Mouse (Mus musculus): ENCODE measurements around the gene Uba3. TPM values are rescaled to one million over a fixed set of nuclear protein-coding genes. Genes with fewer than 3 reads are reported as not detected.
A peak's percentile ranks its signal among the peaks of the same experiment; 100 is the strongest.

Gene Uba3
- polyA plus RNA-seq, 1 experiment from 2014 or later, result 97.0 TPM

DNA sequence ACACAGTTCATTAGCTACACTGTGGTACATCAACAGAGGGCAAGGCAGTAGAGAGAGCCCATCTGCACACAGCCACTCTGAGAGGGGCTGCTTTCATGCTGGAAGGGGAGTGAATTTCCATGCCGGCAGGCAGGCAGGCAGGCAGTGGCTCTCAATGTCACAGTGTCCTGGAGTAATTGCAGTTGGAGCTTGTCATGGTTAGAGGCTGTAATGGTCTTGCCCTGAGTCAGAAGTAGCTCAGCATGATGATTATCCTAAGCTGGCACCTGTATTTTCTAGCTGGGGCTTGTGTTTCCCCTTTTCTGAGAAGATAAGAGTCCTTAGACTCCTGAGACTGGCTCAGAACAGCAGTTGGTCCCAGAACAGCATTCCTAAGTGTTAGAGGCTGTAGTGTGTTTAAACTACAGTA is 20.6 kb upstream of the Uba3 start:
- H3K36me3 ChIP-seq, result 0 out of 2 replicates have a peak, but pooled peaks cover 8% of the 10 kb centered on the region
- peaks cover 18% of the 10 kb centered on the region; the same call in 1 of the 2 replicates for H3K4me1 ChIP-seq
- H3K4me3 ChIP-seq, result no peak overlapping the region
- no peaks in the 10 kb centered on the region for H3K27me3 ChIP-seq
- H3K4me2 ChIP-seq (replicated peaks), result no peak overlapping the region
- H3K9ac ChIP-seq, result no peak overlapping the region
- WGBS, result 52% methylated on average over 1 of the region's 1 CpGs
- no peaks in the 10 kb centered on the region for H3K9me3 ChIP-seq
- no peak overlapping the region for H3K27ac ChIP-seq
- no peak for ATAC-seq (ENCODE audit: insufficient number of reproducible peaks, insufficient read depth, low FRiP score, low TSS enrichment)

DNA sequence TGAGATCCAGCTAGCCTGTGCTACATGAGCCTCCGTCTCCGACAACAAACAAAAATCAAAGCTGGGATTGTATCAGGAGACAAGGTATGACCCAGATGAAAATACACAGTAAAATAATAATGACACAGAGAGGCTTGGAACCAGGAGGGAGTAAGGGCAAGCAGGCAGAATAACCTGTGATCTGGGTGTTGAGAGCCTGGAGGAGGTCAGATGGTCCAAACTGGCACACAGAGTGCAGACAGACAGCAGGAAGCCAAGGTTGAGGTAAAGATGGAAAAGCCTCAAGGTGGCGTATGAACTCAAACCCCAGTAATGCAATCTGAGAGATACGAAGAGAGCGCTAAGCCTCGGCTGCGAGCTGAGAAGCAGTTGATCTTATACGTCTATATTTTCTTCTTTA is 19.1 kb upstream of the Uba3 start:
- no peak overlapping the region for H3K4me3 ChIP-seq
- H3K4me1 ChIP-seq, result peaks cover 18% of the 10 kb centered on the region; the same call in 1 of the 2 replicates
- ATAC-seq (ENCODE audit: insufficient number of reproducible peaks, insufficient read depth, low FRiP score, low TSS enrichment), result no peak
- no peaks in the 10 kb centered on the region for H3K27me3 ChIP-seq
- H3K9ac ChIP-seq, result no peak overlapping the region
- 94% methylated on average over 8 of the region's 8 CpGs for WGBS
- no peaks in the 10 kb centered on the region for H3K9me3 ChIP-seq
- H3K27ac ChIP-seq, result no peak overlapping the region
- H3K36me3 ChIP-seq, result 0 out of 2 replicates have a peak, but pooled peaks cover 4% of the 10 kb centered on the region
- no peak overlapping the region for H3K4me2 ChIP-seq (replicated peaks)

DNA sequence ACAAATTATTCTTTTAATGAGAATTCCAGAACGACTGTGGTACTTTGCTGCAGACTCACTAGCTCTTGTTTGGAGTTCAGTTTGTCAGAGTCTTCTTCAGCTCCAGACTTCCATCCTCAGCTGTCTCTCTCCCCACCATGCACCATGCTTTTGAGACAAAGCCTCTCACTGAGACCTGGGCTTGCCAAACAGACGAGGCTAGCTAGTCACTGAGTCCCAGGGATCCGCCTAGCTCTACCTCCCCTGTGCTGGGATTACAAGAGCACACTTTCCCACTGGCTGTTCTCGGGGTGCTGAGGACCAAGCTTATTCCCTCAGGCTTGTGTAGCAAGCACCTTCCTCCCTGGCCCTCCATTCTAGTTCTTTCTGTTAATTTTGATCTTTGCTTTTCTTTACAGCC is 18.1 kb upstream of the Uba3 start:
- Histone ChIP-seq H3K4me3 (no peak overlapping the region), H3K4me2 (replicated peaks) (no peak overlapping the region), H3K4me1 (peaks cover 18% of the 10 kb centered on the region; the same call in 1 of the 2 replicates), H3K36me3 (no peaks in the 10 kb centered on the region), H3K9ac (no peak overlapping the region), H3K9me3 (no peaks in the 10 kb centered on the region), H3K27me3 (no peaks in the 10 kb centered on the region), H3K27ac (no peak overlapping the region)
- no peak for ATAC-seq (ENCODE audit: insufficient number of reproducible peaks, insufficient read depth, low FRiP score, low TSS enrichment)
- WGBS, result 68% methylated on average over 4 of the region's 4 CpGs

DNA sequence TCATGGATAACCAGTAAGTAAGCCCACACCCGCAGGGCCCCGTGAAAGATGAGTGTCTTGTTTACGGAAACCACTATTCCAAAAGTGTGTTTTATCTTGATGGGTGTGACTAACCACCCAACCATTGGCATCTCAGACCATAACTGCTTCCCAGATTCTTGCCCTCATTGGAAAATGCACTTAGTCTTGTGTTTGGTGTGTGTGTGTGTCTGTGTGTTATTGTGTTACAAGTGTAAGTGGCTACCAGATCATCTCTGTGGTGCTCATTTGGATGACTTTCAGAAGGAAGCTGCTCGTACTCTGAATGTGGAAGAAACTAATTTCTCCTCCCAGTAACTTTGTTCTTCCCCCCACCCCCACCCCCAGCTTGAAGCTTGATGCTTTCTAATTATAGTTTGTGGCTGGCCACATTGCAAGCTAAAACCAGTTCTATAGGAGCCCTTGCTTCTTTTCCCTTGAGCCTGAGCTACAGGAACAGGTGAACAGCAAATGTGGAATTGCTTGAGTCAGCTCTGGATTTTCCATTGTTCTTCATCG is 17.6 kb upstream of the Uba3 start:
- WGBS, result 62% methylated on average over 5 of the region's 5 CpGs
- Histone ChIP-seq H3K4me1 (peaks cover 18% of the 10 kb centered on the region; the same call in 1 of the 2 replicates), H3K4me2 (replicated peaks) (0 out of 2 replicates have a peak overlapping the region, but pooled peaks have one; percentile 11), H3K9me3 (no peaks in the 10 kb centered on the region), H3K4me3 (no peak overlapping the region), H3K27me3 (no peaks in the 10 kb centered on the region), H3K9ac (no peak overlapping the region), H3K36me3 (no peaks in the 10 kb centered on the region), H3K27ac (no peak overlapping the region)
- no peak for ATAC-seq (ENCODE audit: insufficient number of reproducible peaks, insufficient read depth, low FRiP score, low TSS enrichment)

DNA sequence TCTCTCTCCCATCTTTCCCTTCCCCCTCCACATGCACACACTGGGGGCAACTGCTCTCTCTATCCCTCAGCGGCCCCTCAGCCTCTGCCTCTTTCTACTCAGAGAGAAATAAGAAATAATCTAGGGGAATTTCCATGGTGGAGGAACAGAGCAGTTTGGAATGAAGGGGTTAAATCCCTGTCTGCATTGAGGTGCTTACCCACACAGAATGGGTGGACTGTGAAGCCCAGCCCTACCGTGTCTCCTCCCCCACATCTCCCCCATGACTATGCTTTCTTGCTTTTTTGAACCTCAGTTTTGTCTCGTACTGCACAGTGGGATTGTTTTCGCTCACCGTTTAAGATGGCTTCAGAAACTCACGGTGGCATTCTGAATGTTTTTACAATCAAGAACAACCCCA is 16.9 kb upstream of the Uba3 start:
- ATAC-seq (ENCODE audit: insufficient number of reproducible peaks, insufficient read depth, low FRiP score, low TSS enrichment), result 0 out of 2 replicates have a peak, but pooled peaks have one; percentile 47
- no peak overlapping the region for H3K9ac ChIP-seq
- H3K4me3 ChIP-seq, result no peak overlapping the region
- 0 out of 2 replicates have a peak overlapping the region, but pooled peaks have one; percentile 54 for H3K27ac ChIP-seq
- 49% methylated on average over 6 of the region's 6 CpGs for WGBS
- H3K36me3 ChIP-seq, result no peaks in the 10 kb centered on the region
- H3K4me2 ChIP-seq (replicated peaks), result 0 out of 2 replicates have a peak overlapping the region, but pooled peaks have one; percentile 11
- no peaks in the 10 kb centered on the region for H3K9me3 ChIP-seq
- H3K4me1 ChIP-seq, result peaks cover 18% of the 10 kb centered on the region; the same call in 1 of the 2 replicates
- H3K27me3 ChIP-seq, result no peaks in the 10 kb centered on the region

DNA sequence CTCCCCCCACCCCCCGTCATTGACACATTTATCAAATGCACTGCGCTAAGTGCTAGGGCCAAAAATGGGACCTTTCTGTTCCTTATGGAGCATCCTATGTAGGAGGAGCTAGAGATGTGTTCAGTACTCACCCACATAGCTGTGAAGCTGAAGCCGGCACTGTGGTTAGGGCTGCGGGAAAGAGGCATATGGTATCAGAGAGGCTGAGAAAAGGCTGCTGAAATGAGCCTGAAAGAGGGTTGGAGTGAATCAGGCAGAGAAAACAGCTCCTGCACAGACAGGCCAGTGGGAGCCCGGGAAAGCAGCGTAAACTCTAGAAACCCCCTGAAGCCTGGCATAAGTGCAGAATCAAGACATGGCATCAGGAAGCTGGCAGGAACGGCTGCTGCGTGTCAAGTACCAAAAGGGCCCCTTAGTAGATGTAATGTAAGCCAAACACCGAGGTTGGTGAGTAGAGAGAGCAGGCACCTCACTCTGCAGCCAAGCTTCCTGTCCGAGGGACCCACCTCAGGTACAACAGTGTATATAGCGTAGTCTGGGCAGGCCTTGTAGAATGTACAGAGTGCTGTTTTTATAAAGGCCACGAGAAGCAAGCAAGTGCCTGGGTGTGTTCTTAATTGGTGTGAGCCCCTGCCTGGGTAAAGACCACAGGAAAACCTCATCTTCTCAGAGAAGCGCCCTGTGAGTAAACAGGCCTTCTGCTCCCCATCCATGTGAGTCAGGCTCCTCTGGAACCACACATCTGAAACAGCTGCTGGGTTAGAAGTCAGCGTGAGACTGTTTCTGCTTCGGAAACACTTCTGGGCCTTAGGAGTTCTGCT is 16.0 kb upstream of the Uba3 start:
- no peak overlapping the region for H3K4me3 ChIP-seq
- H3K4me2 ChIP-seq (replicated peaks), result no peak overlapping the region
- WGBS, result 65% methylated on average over 15 of the region's 15 CpGs
- H3K27me3 ChIP-seq, result no peaks in the 10 kb centered on the region
- peak overlapping the region; percentile 54 for H3K27ac ChIP-seq
- no peak for ATAC-seq (ENCODE audit: insufficient number of reproducible peaks, insufficient read depth, low FRiP score, low TSS enrichment)
- peaks cover 22% of the 10 kb centered on the region; the same call in 1 of the 2 replicates for H3K4me1 ChIP-seq
- H3K36me3 ChIP-seq, result no peaks in the 10 kb centered on the region
- H3K9me3 ChIP-seq, result no peaks in the 10 kb centered on the region
- H3K9ac ChIP-seq, result 0 out of 2 replicates have a peak overlapping the region, but pooled peaks have one; percentile 7

DNA sequence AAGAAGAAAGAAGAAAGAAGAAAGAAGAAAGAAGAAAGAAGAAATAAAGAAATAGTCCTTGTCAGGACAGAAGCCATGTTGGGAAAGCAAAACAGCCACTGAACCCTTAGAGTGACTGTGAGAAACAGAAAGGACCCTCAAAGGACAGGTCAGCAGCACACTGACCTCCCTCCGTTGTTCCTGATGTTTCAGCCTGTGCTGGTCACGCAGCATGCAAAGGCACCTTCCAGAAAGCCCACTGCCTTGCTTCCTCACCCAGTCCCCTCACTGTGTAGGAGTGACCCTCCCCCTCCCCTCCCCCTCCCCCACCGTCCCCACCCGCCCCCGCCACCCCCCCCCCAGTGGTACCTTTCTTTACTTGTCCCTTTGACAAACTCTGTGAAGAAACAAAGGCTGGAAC is 15.2 kb upstream of the Uba3 start:
- Histone ChIP-seq H3K9me3 (no peaks in the 10 kb centered on the region), H3K4me3 (no peak overlapping the region), H3K4me1 (peaks cover 22% of the 10 kb centered on the region; the same call in 1 of the 2 replicates), H3K27ac (no peak overlapping the region), H3K4me2 (replicated peaks) (no peak overlapping the region), H3K27me3 (no peaks in the 10 kb centered on the region), H3K9ac (no peak overlapping the region), H3K36me3 (no peaks in the 10 kb centered on the region)
- ATAC-seq (ENCODE audit: insufficient number of reproducible peaks, insufficient read depth, low FRiP score, low TSS enrichment), result no peak
- 93% methylated on average over 2 of the region's 5 CpGs for WGBS

DNA sequence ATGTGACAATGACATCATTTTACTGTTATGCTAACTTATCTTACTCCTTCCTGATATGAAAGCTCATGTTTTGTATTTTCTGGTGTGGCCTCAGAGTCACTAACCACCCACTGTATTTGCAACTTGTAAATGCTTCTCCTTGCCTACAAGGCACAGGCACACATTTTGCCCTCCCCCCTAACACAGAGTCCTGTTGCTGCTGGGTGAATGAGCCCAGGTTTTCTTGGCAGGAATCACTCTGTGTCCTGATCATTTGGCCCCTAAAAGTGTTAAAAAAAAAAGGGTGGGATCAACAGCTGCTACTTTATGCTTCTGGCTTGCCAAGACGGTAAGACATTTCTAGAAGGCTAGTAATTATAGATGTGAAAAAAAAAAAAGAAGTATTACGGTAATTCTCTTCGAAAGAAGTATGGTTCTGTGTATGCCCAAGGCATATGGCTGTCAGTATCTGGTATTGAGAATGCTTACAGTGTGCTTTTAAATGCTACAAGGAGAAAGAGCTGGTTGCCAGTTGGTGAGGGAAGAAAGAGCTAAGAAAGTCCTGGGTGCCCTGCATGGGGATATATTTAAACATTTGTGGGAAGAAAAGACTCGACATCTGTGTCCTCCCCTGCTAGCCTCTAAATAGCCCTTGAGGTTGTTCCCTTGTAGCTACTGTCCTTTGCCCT is 10.8 kb upstream of the Uba3 start:
- Histone ChIP-seq H3K9ac (no peak overlapping the region), H3K4me3 (no peak overlapping the region), H3K27me3 (no peaks in the 10 kb centered on the region), H3K4me1 (peaks cover 14% of the 10 kb centered on the region), H3K27ac (no peak overlapping the region), H3K4me2 (replicated peaks) (no peak overlapping the region), H3K9me3 (no peaks in the 10 kb centered on the region), H3K36me3 (0 out of 2 replicates have a peak, but pooled peaks cover 4% of the 10 kb centered on the region)
- no peak for ATAC-seq (ENCODE audit: insufficient number of reproducible peaks, insufficient read depth, low FRiP score, low TSS enrichment)
- 76% methylated on average over 4 of the region's 4 CpGs for WGBS

DNA sequence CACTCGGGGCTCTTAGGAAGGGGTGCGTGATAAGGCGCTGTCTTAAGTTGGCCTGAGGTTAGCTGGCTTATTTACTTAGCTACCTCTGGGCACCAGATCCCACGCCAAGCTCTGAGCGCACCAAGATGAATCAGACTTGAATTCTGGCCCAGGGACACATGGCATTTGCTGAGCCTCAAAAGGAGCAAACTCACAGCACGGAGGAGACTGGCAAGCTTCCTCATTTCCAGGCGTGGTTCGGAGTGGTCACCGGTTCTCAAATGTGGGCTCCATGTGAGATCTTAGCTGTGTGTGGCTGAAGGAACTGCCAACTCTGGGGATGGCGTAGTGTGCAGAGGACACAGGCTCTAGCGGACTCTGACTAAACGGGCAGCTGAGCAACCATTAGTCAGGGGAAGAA is 6.5 kb upstream of the Uba3 start:
- Histone ChIP-seq H3K4me3 (peak overlapping the region; percentile 57; the same call in 1 of the 2 replicates), H3K36me3 (0 out of 2 replicates have a peak, but pooled peaks cover 4% of the 10 kb centered on the region), H3K27ac (no peak overlapping the region), H3K9ac (no peak overlapping the region), H3K9me3 (no peaks in the 10 kb centered on the region), H3K4me2 (replicated peaks) (peak overlapping the region; percentile 80), H3K27me3 (no peaks in the 10 kb centered on the region), H3K4me1 (peaks cover 18% of the 10 kb centered on the region)
- WGBS, result 77% methylated on average over 12 of the region's 12 CpGs
- no peak for ATAC-seq (ENCODE audit: insufficient number of reproducible peaks, insufficient read depth, low FRiP score, low TSS enrichment)

DNA sequence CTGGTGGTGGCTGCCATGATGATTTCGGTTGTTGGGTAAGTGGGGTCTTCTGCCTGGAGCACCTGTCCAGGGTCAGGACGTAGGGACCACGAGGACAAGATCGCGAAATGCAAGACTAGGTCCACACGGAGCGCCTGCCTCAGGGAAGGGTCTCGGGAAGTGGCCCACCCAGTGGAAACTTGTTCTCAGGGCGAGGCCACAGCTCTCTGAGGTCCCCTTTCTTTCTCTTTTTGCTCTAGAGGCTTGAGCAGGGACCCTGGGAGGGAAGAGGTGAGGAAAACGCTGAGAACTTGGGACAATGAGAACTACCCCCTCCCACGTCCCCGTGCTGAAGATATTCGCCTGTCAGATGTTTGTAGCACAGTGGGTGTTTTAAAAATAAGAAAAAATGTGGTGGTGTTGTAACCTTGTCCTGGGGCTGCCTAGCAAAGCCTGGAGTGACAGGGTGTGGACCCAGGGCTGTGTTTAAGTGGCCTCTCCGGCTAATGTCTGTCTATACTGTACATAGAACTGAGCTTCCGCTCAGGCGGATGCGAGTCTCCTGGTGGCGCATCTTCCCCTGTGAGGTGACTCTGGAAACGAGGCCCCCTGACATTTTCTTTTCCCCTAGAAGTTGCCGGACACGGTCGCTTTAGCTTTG is 5.6 kb upstream of the Uba3 start:
- 2% methylated on average over 22 of the region's 22 CpGs for WGBS
- Histone ChIP-seq H3K4me3 (peak overlapping the region; percentile 57), H3K9me3 (no peaks in the 10 kb centered on the region), H3K27me3 (no peaks in the 10 kb centered on the region), H3K27ac (no peak overlapping the region), H3K4me1 (peaks cover 17% of the 10 kb centered on the region), H3K9ac (peak overlapping the region; percentile 61), H3K4me2 (replicated peaks) (peak overlapping the region; percentile 80), H3K36me3 (0 out of 2 replicates have a peak, but pooled peaks cover 4% of the 10 kb centered on the region)
- peak; percentile 54 for ATAC-seq (ENCODE audit: insufficient number of reproducible peaks, insufficient read depth, low FRiP score, low TSS enrichment)
